Mouse (Mus musculus) liver, embryonic 14.5 days (tissue): ENCODE measurements around the gene Dcxr.
"Not testable (repeated sequence)": the region's sequence is repeated elsewhere in the genome, so short reads cannot be mapped to it uniquely, and the experiment has no call there.

Experiments used
- CTCF ChIP-seq: IDR thresholded peaks from 2 replicates; pipeline ENCODE4 v1.5.1; 2016; ENCODE audit warnings: antibody characterized with exemption, low read depth, control low read depth
- EP300 ChIP-seq: IDR thresholded peaks from 2 replicates; pipeline ENCODE4 v1.6.1; 2016; ENCODE audit warnings: antibody characterized with exemption, low read depth

DNA sequence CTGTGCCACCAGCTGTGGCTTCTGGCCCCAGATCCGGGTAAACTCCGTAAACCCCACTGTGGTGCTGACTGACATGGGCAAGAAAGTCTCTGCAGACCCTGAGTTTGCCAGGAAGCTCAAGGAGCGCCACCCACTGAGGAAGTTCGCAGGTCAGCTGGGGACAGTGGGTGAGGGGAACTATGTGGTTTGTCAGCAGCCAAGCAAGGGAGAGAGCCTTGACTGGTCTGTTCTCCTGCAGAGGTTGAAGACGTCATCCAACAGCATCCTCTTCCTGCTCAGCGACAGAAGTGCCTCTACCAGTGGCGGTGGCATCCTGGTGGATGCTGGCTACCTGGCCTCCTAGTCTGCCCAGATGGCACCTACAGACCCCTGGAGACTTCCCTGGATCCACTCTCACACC, 39.9 kb upstream of the Dcxr start:
- not testable (repeated sequence) for TF ChIP-seq CTCF, EP300
